Mouse (Mus musculus) gonadal fat pad, adult 2 months (tissue): ENCODE measurements at regions not wholly inside any gene's neighbourhood (a gene's known extent, or its start where the extent isn't known, plus 50 kb on each side); places are given as distances from the start of the nearest gene placed in this dataset.

Experiments used
- DNase-seq: peaks from one replicate; pipeline ENCODE4 v3.0.0-alpha.2; 2012; ENCODE audit warnings: low read depth

DNA sequence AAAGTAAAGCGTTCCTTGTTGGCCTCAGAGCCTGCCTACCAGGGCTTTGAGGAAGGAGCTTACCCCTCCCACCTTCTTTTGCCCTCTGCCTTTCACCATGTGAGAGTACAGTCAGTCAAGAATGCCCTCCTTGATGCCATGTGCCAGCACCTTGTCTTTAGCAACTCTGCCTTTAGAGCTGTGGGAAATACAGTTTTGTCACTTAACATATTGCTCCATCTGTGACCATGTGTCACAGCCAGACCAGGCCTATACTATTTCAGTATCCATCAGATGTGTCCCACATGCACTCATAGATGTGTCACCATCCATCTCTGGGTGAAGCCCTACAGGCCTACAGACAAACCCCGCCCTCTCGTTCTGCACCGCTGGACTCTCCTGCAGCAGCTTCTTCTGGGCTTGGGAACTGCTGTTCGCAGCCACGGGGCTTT lies 355.9 kb downstream of the Agtpbp1 start:
- DNase-seq = no peak

DNA sequence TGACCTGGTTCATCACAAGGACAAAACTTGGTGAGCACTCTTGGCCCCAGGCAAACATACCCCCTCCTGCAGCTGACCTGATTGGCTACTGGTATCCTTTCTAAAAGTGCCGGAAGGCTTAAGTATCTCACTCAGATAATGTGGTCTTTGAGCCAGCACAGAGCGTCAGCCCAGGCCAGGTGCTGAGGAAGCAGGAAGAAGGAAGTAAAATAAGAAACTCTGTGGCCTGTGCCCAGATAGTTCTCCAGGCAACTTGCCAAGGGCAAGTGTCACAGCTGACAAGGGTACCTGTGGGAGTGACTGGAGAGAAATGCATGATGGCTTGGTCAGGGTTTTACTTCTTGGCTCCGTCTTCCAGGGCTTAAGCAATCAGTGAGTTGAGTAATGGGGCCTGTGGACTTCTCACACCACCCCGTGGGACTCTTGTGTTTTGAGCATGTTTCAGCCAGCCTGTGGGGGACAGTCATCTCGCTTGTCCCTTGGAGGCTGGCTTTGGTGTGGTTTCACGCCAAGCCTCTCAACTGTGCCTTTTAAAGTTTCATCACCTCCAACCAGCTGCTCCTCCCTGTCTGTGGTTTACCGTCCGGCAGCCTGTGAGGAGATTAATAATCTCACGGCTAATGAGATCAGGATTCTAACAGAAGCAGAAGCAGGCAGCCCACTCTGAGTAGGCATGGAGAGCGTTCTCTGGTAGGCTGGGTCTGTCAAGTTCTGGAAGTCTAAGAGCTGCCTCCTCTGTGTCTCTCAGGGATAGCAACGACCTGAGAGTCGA lies 356.8 kb downstream of the Agtpbp1 start:
- DNase-seq = peak; percentile 98

DNA sequence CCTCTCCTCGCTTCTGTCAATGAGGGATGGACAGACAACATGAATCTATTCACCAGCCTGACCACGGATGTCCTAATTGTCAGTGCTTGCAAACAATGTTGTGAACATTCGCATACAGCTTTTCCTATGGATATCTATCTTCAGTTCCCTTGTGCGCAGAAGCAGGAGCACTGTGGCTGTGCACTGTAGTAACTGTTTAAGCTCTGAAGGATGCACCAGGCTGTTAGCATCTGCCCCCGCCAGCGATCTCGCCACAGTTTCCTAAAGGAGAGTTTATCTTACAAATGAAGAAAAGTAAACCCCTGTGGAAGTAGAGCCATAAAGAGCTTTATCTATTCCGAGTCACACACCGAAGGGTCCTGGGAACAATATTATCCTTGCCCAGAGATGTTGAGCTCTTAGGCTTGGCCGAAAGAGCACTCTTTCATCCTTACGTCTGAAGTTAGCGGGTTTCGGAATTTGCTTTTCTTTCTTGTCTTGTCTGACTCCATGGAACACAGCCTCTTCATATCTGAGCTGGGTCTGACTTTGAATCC lies 357.4 kb downstream of the Agtpbp1 start:
- DNase-seq = no peak

DNA sequence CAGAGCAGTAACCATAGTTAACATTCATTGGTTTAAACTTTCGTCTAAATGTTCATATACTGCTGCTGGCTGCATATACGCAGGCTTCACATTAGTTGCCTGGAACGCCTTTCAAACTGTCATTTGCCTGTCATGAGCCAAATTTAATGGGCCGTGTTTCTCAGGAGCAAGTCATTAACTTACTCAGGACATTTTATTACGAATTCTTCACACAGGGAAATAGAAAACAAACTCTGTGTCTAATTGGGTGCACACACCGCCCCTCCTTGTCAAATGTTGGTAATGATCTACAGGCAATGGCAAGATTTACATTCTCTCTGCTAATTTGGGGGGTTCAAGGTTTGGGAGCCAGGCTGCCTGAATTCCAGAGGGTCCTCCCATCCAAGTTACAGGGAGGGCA lies 364.4 kb downstream of the Agtpbp1 start:
- no peak for DNase-seq

DNA sequence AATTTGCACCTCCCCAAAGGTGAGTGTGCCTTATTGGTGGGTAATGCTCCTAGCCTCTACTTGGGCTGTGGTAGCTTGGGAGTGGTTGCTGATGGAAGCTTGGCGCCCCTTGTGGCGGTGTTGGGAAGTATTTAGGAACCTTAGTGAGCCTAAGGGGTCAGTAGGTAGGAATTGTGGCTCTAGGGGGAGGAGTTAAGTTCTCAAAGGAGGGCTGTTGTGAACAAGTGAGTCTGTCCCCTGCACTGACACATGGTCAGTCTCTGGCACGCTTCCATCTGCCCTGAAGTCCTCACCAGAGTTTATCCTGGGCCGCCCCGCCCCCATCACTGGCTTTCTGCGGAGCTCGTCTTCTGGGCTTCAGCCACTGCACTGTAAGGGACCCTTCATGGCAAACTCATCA lies 364.9 kb downstream of the Agtpbp1 start:
- DNase-seq = no peak

DNA sequence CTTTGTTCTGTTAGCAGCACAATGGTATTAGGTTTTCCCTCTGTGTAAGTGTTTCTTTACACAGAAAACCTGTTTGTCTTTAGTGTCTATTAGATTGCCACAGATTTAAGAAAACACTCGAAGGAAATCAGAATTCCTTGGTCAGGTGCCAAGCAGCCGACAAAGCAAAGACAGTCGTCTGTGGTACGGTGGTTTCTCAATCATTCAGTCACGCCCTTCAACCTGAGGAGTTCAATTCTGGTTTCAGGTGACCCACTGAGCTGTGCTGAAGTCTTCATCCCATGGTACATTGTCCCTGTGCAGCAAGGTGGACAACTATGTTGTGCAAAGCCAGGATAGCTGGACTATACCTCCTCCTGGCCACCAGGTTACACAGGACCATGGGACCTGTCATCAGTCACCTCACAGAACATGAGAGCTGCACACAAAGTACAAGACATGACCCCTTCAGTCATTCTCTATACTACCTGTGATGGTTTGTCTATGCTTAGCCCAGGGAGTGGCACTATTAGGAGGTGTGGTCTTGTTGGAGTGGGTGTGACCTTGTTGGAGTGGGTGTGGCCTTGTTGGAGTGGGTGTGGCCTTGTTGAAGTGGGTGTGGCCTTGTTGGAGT lies 368.2 kb downstream of the Agtpbp1 start:
- DNase-seq = no peak

DNA sequence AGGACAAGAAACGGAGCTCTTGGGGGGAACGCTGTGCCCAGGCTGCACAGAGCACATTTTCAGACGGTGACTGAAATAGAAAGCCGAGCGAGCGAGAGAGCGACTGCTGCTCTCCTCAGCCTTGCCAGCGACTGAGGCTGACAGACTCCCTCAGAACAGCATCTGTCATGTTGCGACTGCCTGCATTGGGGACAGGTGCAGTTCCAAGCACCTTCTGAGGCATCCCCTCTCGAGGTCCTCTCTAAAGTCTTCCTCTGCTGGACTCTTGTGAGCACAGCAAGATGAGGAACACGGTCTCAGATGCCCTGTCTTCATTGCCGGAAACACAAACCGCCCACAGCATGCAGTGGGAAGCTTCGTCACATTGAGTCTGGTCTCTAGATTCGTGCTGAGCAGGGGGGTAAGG lies 372.7 kb downstream of the Agtpbp1 start:
- DNase-seq = no peak

DNA sequence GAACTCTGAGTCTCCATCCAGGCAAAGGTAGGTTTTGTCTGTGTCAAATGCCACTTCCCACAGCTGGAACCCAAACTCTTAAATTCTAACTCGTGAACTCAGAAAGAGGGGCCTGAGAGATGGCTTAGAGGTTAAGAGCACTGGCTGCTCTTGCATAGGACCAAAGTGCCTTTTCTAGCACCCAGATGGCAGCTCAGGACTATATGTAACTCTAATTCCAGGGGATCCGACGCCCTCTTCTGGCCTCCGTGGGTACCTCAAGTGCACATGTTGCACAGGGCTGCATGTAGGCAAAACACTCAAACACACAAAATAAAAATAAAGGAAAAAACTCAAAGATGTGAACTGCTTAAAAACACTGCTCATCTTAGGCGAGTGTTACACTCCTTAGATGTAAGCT lies 374.2 kb downstream of the Agtpbp1 start:
- no peak for DNase-seq

DNA sequence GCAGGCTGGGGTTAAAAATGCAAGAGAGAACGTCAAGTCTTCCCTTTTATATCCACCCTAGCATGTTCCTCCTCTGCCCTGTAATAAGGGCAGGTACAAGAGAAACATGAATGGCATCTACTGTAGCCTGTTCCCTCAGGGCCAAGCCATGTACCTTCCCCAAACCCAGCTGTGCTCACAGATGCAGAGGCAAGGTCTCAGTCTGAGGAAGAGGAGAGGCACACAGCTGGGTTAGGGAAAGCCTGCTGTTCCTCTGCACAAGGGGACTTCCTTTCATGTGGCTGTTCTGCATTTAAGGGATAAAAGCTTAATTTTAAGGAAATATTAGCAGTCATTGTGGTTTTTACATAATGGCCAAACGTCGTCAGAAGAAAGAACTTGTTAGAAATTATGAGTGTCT lies 378.8 kb downstream of the Agtpbp1 start:
- DNase-seq = no peak

DNA sequence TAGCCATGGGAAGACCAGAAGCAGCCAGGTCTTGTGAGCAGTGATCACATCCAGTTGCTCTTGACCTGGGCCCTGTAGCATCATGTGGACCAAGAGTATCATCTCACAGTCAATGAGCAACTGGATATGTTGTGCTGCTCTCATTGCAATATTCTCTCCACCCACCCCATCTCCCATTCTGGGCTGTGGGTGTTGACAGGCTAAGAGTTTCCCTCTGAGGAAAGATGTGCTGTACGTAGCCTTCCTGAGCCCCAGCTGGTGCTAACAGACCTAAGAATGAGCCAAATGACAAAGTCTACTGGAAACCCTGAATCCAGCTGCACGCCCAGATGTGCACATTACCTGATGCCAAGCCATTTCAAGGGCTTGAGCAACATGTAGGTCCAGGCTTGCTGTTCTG lies 380.5 kb downstream of the Agtpbp1 start:
- no peak for DNase-seq

DNA sequence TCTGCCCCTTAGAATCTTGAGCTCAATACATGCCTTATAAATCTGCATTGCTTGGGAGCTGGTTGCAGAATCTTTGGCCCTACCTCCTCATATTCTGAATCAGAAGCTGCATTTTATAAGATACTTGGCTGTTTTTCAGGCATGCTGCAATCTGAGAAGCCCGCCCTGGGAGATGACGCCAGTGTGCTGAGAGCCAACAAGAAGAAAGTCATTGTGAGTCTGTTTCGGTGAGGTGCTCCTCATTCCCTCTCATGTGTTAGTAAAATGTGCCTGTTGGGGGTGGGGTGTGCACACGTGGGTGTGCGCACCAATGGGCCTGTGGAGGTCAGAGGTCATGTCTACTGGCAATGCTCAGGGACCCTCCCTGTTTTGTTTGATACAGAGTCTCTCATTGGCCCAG lies 388.7 kb downstream of the Agtpbp1 start:
- DNase-seq = no peak

DNA sequence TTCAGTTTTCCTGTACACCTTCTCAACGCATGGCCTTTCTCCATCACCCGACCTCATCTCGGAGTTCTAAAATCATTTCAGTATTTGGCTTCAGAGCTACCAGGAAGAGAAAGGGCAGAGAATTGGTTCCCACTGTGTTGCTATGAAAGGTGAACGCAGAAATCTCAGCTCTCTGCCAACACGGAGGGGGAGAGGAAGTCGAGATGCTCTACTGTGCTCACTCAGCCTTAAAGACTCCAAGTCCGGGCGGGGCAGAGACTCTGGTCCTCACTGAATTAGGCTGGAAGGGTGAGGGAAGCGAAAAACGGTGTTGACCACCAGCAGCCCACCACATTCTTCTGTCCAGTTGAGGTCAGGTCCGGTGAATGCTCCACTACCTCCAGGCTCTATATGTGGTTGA lies 382.1 kb downstream of the Ntrk2 start:
- DNase-seq = no peak
